In genomic region chr11:62949548-62949947, GRCm38 (mm10) we compare ENCODE assay signal across 27 mouse cellular contexts. TPM values are rescaled to one million over a fixed set of nuclear protein-coding genes. Genes with fewer than 3 reads are reported as not detected.
DNase-seq lines count a peak whose midpoint lies in the region; ATAC-seq and TF ChIP-seq lines count a peak whose summit lies in the region.
"Had no signal": no experiment of that assay in that cellular context is flagged by ENCODE, and none has a peak within 500 bp of the region (broad histone marks: within the 10 kb centered on the region; RNA-seq: fewer than 3 reads in every experiment).

No protein-coding gene starts in this region.

- 78% methylated on average over 1 of the region's 1 CpGs for WGBS in embryonic facial prominence, embryonic 15.5 days
- 90% methylated on average over 1 of the region's 1 CpGs for WGBS in embryonic facial prominence, embryonic 10.5 days
- 89% methylated on average over 1 of the region's 1 CpGs for WGBS in kidney, postnatal 0 days

- no peak for TF ChIP-seq CTCF in kidney, postnatal 0 days (IDR thresholded peaks at IDR 0.05; ENCODE audit: low read depth)
- TF ChIP-seq CTCF in testis, adult 2 months (IDR thresholded peaks at IDR 0.05; ENCODE audit: control insufficient read depth, insufficient read depth, insufficient replicate concordance, low read depth, low read length): no peak

- no peak for TF ChIP-seq POLR2A in testis, adult 2 months (IDR thresholded peaks at IDR 0.05; ENCODE audit: control insufficient read depth, low read depth, low read length)

- no peak for DNase-seq in embryonic facial prominence, embryonic 10.5 days (ENCODE audit: low spot score)
- DNase-seq in kidney, postnatal 0 days (ENCODE audit: low spot score): peak; percentile 17
- DNase-seq in kidney, adult 9 months: no peak
- DNase-seq in testis, postnatal 14 days (ENCODE audit: low spot score): no peak
- DNase-seq: adrenal gland, postnatal 36 days; cerebellum, adult 2 months; gastrocnemius, postnatal 14 days; kidney, postnatal 25 days; spleen, adult 18-20 months had no signal

- ATAC-seq in embryonic facial prominence, embryonic 15.5 days (ENCODE audit: insufficient number of reproducible peaks, low FRiP score, low TSS enrichment, low read depth): peak; percentile 47; the same call in 1 of the 2 replicates
- no peak for ATAC-seq in kidney, postnatal 0 days (replicated peaks; ENCODE audit: low FRiP score, low read depth)
- ATAC-seq in CD4-positive, CD25-positive, alpha-beta regulatory T cell, adult 4 months: no peak
- ATAC-seq in monocyte, adult 5-6 weeks (replicated peaks; ENCODE audit: insufficient number of reproducible peaks, low FRiP score, low TSS enrichment, poor library complexity, severe bottlenecking): no peak
- ATAC-seq: inflammation-experienced regulatory T-cells, adult 6 months; midbrain, embryonic 15.5 days had no signal

- no peaks in the 10 kb centered on the region for H3K27me3 ChIP-seq in embryonic facial prominence, embryonic 15.5 days
- H3K27me3 ChIP-seq in embryonic facial prominence, embryonic 10.5 days (replicated peaks; ENCODE audit: low read depth, poor library complexity, severe bottlenecking): no peaks in the 10 kb centered on the region
- no peaks in the 10 kb centered on the region for H3K27me3 ChIP-seq in kidney, postnatal 0 days (ENCODE audit: insufficient read depth, low read length)
- H3K27me3 ChIP-seq in testis, adult 2 months (ENCODE audit: control insufficient read depth, insufficient read depth, low read length): no peaks in the 10 kb centered on the region
- H3K27me3 ChIP-seq: embryonic facial prominence, embryonic 13.5 days; hindbrain, embryonic 12.5 days; limb, embryonic 13.5 days; midbrain, embryonic 15.5 days had no signal

- H3K9ac ChIP-seq in embryonic facial prominence, embryonic 15.5 days: no peak overlapping the region
- no peak overlapping the region for H3K9ac ChIP-seq in kidney, postnatal 0 days (ENCODE audit: low read depth, low read length)
- H3K9ac ChIP-seq: embryonic facial prominence, embryonic 13.5 days; hindbrain, embryonic 12.5 days; limb, embryonic 13.5 days; liver, embryonic 14.5 days; midbrain, embryonic 15.5 days had no signal

- H3K4me1 ChIP-seq in embryonic facial prominence, embryonic 15.5 days: no peaks in the 10 kb centered on the region
- H3K4me1 ChIP-seq in embryonic facial prominence, embryonic 10.5 days: no peaks in the 10 kb centered on the region; the same call in 1 of the 2 replicates
- no peaks in the 10 kb centered on the region for H3K4me1 ChIP-seq in kidney, postnatal 0 days (replicated peaks; ENCODE audit: insufficient read depth, low read length)
- H3K4me1 ChIP-seq in testis, adult 2 months (ENCODE audit: control insufficient read depth, insufficient read depth, low read length): no peaks in the 10 kb centered on the region
- H3K4me1 ChIP-seq: embryonic facial prominence, embryonic 13.5 days; forebrain, embryonic 10.5 days; hindbrain, embryonic 12.5 days; megakaryocyte, embryonic 14.5 days; midbrain, embryonic 15.5 days had no signal

- no peaks in the 10 kb centered on the region for H3K36me3 ChIP-seq in embryonic facial prominence, embryonic 15.5 days
- H3K36me3 ChIP-seq in embryonic facial prominence, embryonic 10.5 days (replicated peaks): no peaks in the 10 kb centered on the region
- H3K36me3 ChIP-seq in kidney, postnatal 0 days (ENCODE audit: insufficient read depth, low read length): no peaks in the 10 kb centered on the region
- no peaks in the 10 kb centered on the region for H3K36me3 ChIP-seq in testis, adult 2 months (ENCODE audit: control insufficient read depth, insufficient read depth, low read length)
- H3K36me3 ChIP-seq: embryonic facial prominence, embryonic 13.5 days; forebrain, embryonic 10.5 days; hindbrain, embryonic 12.5 days; limb, embryonic 13.5 days; midbrain, embryonic 15.5 days had no signal

- no peak overlapping the region for H3K4me3 ChIP-seq in embryonic facial prominence, embryonic 15.5 days (replicated peaks)
- H3K4me3 ChIP-seq in embryonic facial prominence, embryonic 10.5 days: no peak overlapping the region
- no peak overlapping the region for H3K4me3 ChIP-seq in kidney, postnatal 0 days (replicated peaks; ENCODE audit: low read depth, low read length)
- peak overlapping the region; percentile 77 for H3K4me3 ChIP-seq in testis, adult 2 months (ENCODE audit: control insufficient read depth, low read depth, low read length)
- H3K4me3 ChIP-seq: embryonic facial prominence, embryonic 13.5 days; forebrain, embryonic 10.5 days; hindbrain, embryonic 12.5 days; limb, embryonic 13.5 days; megakaryocyte, embryonic 14.5 days; midbrain, embryonic 15.5 days had no signal

- no peaks in the 10 kb centered on the region for H3K9me3 ChIP-seq in embryonic facial prominence, embryonic 15.5 days (replicated peaks)
- no peaks in the 10 kb centered on the region for H3K9me3 ChIP-seq in embryonic facial prominence, embryonic 10.5 days
- no peaks in the 10 kb centered on the region for H3K9me3 ChIP-seq in kidney, postnatal 0 days (replicated peaks; ENCODE audit: low read length)
- H3K9me3 ChIP-seq: embryonic facial prominence, embryonic 13.5 days; forebrain, embryonic 10.5 days; hindbrain, embryonic 12.5 days; megakaryocyte, embryonic 14.5 days; midbrain, embryonic 15.5 days had no signal

- H3K27ac ChIP-seq in embryonic facial prominence, embryonic 15.5 days (replicated peaks): no peak overlapping the region
- H3K27ac ChIP-seq in embryonic facial prominence, embryonic 10.5 days (replicated peaks): no peak overlapping the region
- H3K27ac ChIP-seq in kidney, postnatal 0 days: no peak overlapping the region
- H3K27ac ChIP-seq in testis, adult 2 months (ENCODE audit: control insufficient read depth, insufficient read depth, low read depth, low read length): no peak overlapping the region
- H3K27ac ChIP-seq: embryonic facial prominence, embryonic 13.5 days; forebrain, embryonic 10.5 days; hindbrain, embryonic 12.5 days; limb, embryonic 13.5 days; liver, embryonic 14.5 days; midbrain, embryonic 15.5 days had no signal

- no peak overlapping the region for H3K4me2 ChIP-seq in embryonic facial prominence, embryonic 15.5 days (replicated peaks)
- H3K4me2 ChIP-seq in kidney, postnatal 0 days (ENCODE audit: low read length): no peak overlapping the region
- H3K4me2 ChIP-seq: embryonic facial prominence, embryonic 13.5 days; hindbrain, embryonic 12.5 days; limb, embryonic 13.5 days; midbrain, embryonic 15.5 days had no signal

RNA-seq across cellular contexts. Expression of gene Cdrt4, which starts 1.4 kb away (rescaled TPM):
- 0.25 and 0.32 TPM in 2 replicates for polyA plus RNA-seq in embryonic facial prominence, embryonic 15.5 days (2015; fragmentation: Nextera tagmentation; extraction: Ambion mirVana)
- polyA plus RNA-seq in embryonic facial prominence, embryonic 10.5 days (2016; fragmentation: Nextera tagmentation; extraction: Ambion mirVana): 0.29 TPM in 1 of 2 replicates, not detected in the other
- 0.17 TPM in 1 of 2 replicates, not detected in the other for polyA plus RNA-seq in kidney, postnatal 0 days (2015; fragmentation: Nextera tagmentation; extraction: Ambion mirVana)
- 330 and 374 TPM in 2 replicates for polyA plus RNA-seq in testis, adult 2 months (2012; rRNA removed)
- polyA plus RNA-seq in CD4-positive, CD25-positive, alpha-beta regulatory T cell, adult 4 months (2017; shearing (Covaris generic)): not detected
- total RNA-seq in monocyte, adult 5-6 weeks (2017): 2.3 TPM in 1 of 3 replicates, not detected in the others
- total RNA-seq: adrenal gland, postnatal 36 days; gastrocnemius, postnatal 14 days; layer of hippocampus, postnatal 14 days; left cerebral cortex, postnatal 10 days had no signal
- polyA plus RNA-seq: cortical plate, adult 2 months; forebrain, embryonic 10.5 days; heart, embryonic 14.5 days; hindbrain, embryonic 12.5 days; inflammation-experienced regulatory T-cells, adult 6 months; liver, embryonic 14.5 days; midbrain, embryonic 15.5 days; neural tube, embryonic 11.5 days; stomach, embryonic 14.5 days had no signal

Comparison
In these comparisons a context has a peak if more than half of its experiments do, and no peak if none do; other contexts are left out.
1. RNA of gene Cdrt4, which starts 1.4 kb away (polyA plus RNA-seq): 330 to 374 TPM in testis, adult 2 months; 0.25 to 0.32 TPM in embryonic facial prominence, embryonic 15.5 days, 0.29 TPM in embryonic facial prominence, embryonic 10.5 days, 0.17 TPM in kidney, postnatal 0 days and not detected in CD4-positive, CD25-positive, alpha-beta regulatory T cell, adult 4 months; every median in the first group is over 100 times any median in the second.